Mouse (Mus musculus) thymus, adult 2 months (tissue): Measurements from ENCODE around the gene Zfp991.
"Not testable (repeated sequence)": the region's sequence is repeated elsewhere in the genome, so short reads cannot be mapped to it uniquely, and the experiment has no call there.

ENCODE experiments used
- CTCF ChIP-seq: fragments of 200-500 bp; IDR thresholded peaks from 2 replicates; pipeline ENCODE4 v1.5.1; 2012; ENCODE audit warnings: mild to moderate bottlenecking, control low read depth, low read length, moderate library complexity, borderline replicate concordance; ENCODE audit not compliant: control insufficient read depth, poor library complexity, insufficient read depth; ENCODE audit errors: extremely low read depth
- POLR2A ChIP-seq: fragments of 200-500 bp; IDR thresholded peaks from 2 replicates; pipeline ENCODE4 v1.6.1; 2012; ENCODE audit warnings: mild to moderate bottlenecking, low read length, control low read depth, moderate library complexity; ENCODE audit not compliant: control insufficient read depth, poor library complexity, insufficient read depth; ENCODE audit errors: extremely low read depth

GRCm38 (mm10) chr4:147125870-147126269 lies 6.0 kb upstream of the Zfp991 start:
- TF ChIP-seq CTCF, POLR2A: not testable (repeated sequence)
